Mouse (Mus musculus): ENCODE measurements around the gene Adarb1.

GRCm38 (mm10) chr10:77300237-77300933 lies 117.7 kb downstream of the Adarb1 start:
- no peak for TF ChIP-seq POLR2AphosphoS2 (IDR thresholded peaks at IDR 0.05; ENCODE audit: insufficient read length, low read depth)
- TF ChIP-seq MAX (IDR thresholded peaks at IDR 0.05; ENCODE audit: low read depth), result no peak
- TF ChIP-seq POLR2A (IDR thresholded peaks at IDR 0.05; ENCODE audit: insufficient read length, low read depth), result no peak
- no peak for TF ChIP-seq MYOD1 (IDR thresholded peaks at IDR 0.05; ENCODE audit: control insufficient read depth in 1 of 3, insufficient read length in 2 of 3, low read depth in 2 of 3)
- TF ChIP-seq MYOG (IDR thresholded peaks at IDR 0.05; ENCODE audit: control insufficient read depth in 1 of 3, insufficient read depth in 1 of 3, insufficient read length in 2 of 3, low read depth in 2 of 3), result no peak

Data from myocyte (in vitro differentiated cells).